Mouse (Mus musculus): Measurements from ENCODE around the gene Grin2a.

The Grin2a gene

GRCm38 (mm10) chr16:9533564-9534332, 461.6 kb downstream of the Grin2a start:
- no peak for DNase-seq (ENCODE audit: extremely low read depth, insufficient read length, low spot score)

- DNase-seq (ENCODE audit: extremely low read depth, insufficient read length, low spot score) = no peak
Measured at GRCm38 (mm10) chr16:9532843-9533532, 462.4 kb downstream of the Grin2a start.

- no peak for DNase-seq (ENCODE audit: extremely low read depth, insufficient read length, low spot score)
Measured at GRCm38 (mm10) chr16:9527214-9527613, 468.1 kb downstream of the Grin2a start.

- no peak for DNase-seq (ENCODE audit: extremely low read depth, insufficient read length, low spot score)
Measured at GRCm38 (mm10) chr16:9523314-9523713, 472.0 kb downstream of the Grin2a start.
